Mouse (Mus musculus) liver, postnatal 0 days (tissue): Measurements from ENCODE around the gene Nmnat2. TPM values are rescaled to one million over a fixed set of nuclear protein-coding genes. Genes with fewer than 3 reads are reported as not detected.
"Not testable (repeated sequence)": the region's sequence is repeated elsewhere in the genome, so short reads cannot be mapped to it uniquely, and the experiment has no call there.

Experiments used
- ATAC-seq: fragments of 200-750 bp; cut with Nextera tagmentation; 2 replicates; pipeline ENCODE4 v1.8.0; 2017; ENCODE audit warnings: mild to moderate bottlenecking, moderate library complexity
- DNase-seq: peaks from one replicate; pipeline ENCODE4 v3.0.0-alpha.2; 2016
- H3K27ac ChIP-seq: fragments of 300-500 bp; sonication (generic); 2 replicates; pipeline ENCODE4 v1.5.1; 2014; ENCODE audit warnings: antibody characterized with exemption, moderate library complexity, mild to moderate bottlenecking, low read depth
- H3K27me3 ChIP-seq: fragments of 300-500 bp; sonication (generic); 2 replicates; pipeline ENCODE4 v1.6.1; 2014; ENCODE audit warnings: low read length, control low read depth, mixed read lengths; ENCODE audit not compliant: insufficient read depth
- H3K36me3 ChIP-seq: fragments of 300-500 bp; sonication (generic); replicated peaks from 2 replicates; pipeline ENCODE4 v1.6.1; 2014; ENCODE audit warnings: mild to moderate bottlenecking, control low read depth, low read length, moderate library complexity, mixed read lengths; ENCODE audit not compliant: insufficient read depth
- H3K4me1 ChIP-seq: fragments of 300-500 bp; sonication (generic); 2 replicates; pipeline ENCODE4 v1.6.1; 2014; ENCODE audit warnings: antibody characterized with exemption, mild to moderate bottlenecking, control low read depth; ENCODE audit not compliant: insufficient read depth
- H3K4me2 ChIP-seq: fragments of 300-500 bp; sonication (generic); 2 replicates; pipeline ENCODE4 v1.6.1; 2014; ENCODE audit warnings: low read depth, mild to moderate bottlenecking, low read length, moderate library complexity, mixed read lengths
- H3K4me3 ChIP-seq: fragments of 300-500 bp; sonication (generic); 2 replicates; pipeline ENCODE4 v1.5.1; 2014; ENCODE audit warnings: low read depth, low read length
- H3K9ac ChIP-seq: fragments of 300-500 bp; sonication (generic); replicated peaks from 2 replicates; pipeline ENCODE4 v1.6.1; 2014; ENCODE audit warnings: mild to moderate bottlenecking, moderate library complexity
- H3K9me3 ChIP-seq: fragments of 300-500 bp; sonication (generic); 2 replicates; pipeline ENCODE4 v1.6.1; 2016; ENCODE audit warnings: mild to moderate bottlenecking, control low read depth, low read length, mixed read lengths
- CTCF ChIP-seq: sonication (generic); IDR thresholded peaks from 2 replicates; pipeline ENCODE4 v1.5.1; 2016; ENCODE audit warnings: antibody characterized with exemption, low read depth
- EP300 ChIP-seq: IDR thresholded peaks from 2 replicates; pipeline ENCODE4 v1.6.1; 2016; ENCODE audit warnings: antibody characterized with exemption, low read depth, mild to moderate bottlenecking
- WGBS: fragments of 180-500 bp; shearing (Covaris S2); extraction: QIAGEN DNeasy Blood & Tissue Kit; methylation state at CpG from one replicate; pipeline ENCODE4 v1.1.7; 2014; ENCODE audit not compliant: insufficient replicate concordance; 5-methylcytosine and 5-hydroxymethylcytosine counted together
- polyA plus RNA-seq: library from polyadenylated mRNA; unstranded; fragments of >200 nt; fragmentation: Nextera tagmentation; extraction: Ambion mirVana; gene quantifications from 2 replicates; pipeline ENCODE4 v1.2.1, GENCODE M21; 2015

Gene Nmnat2
- polyA plus RNA-seq, 1 experiment from 2014 or later: 0.09 TPM

GRCm38 (mm10) chr1:153075955-153076354 lies 121.2 kb downstream of the Nmnat2 start:
- DNase-seq: no peak
- Histone ChIP-seq H3K9me3 (no peaks in the 10 kb centered on the region), H3K4me1 (no peaks in the 10 kb centered on the region), H3K36me3 (no peaks in the 10 kb centered on the region), H3K4me3 (no peak overlapping the region), H3K4me2 (no peak overlapping the region), H3K9ac (no peak overlapping the region), H3K27ac (no peak overlapping the region), H3K27me3 (peaks cover 19% of the 10 kb centered on the region)
- ATAC-seq: no peak
- WGBS: 58% methylated on average over 6 of the region's 6 CpGs
- TF ChIP-seq CTCF (no peak), EP300 (no peak)

GRCm38 (mm10) chr1:153083233-153083632 lies 128.4 kb downstream of the Nmnat2 start:
- not testable (repeated sequence) for H3K9me3 ChIP-seq, H3K4me2 ChIP-seq, DNase-seq, ATAC-seq, H3K36me3 ChIP-seq, H3K9ac ChIP-seq, H3K4me3 ChIP-seq, H3K27ac ChIP-seq, H3K27me3 ChIP-seq, H3K4me1 ChIP-seq
- WGBS: 83% methylated on average over 7 of the region's 14 CpGs

GRCm38 (mm10) chr1:153084191-153084590 lies 129.4 kb downstream of the Nmnat2 start:
- no peak for TF ChIP-seq CTCF
- TF ChIP-seq EP300: no peak
- 60% methylated on average over 6 of the region's 6 CpGs for WGBS
- no peaks in the 10 kb centered on the region for H3K4me1 ChIP-seq

GRCm38 (mm10) chr1:153085198-153085597 lies 130.4 kb downstream of the Nmnat2 start:
- DNase-seq (no peak), ATAC-seq (no peak)
- Histone ChIP-seq H3K27ac (no peak overlapping the region), H3K4me2 (no peak overlapping the region), H3K9ac (no peak overlapping the region), H3K36me3 (no peaks in the 10 kb centered on the region), H3K9me3 (no peaks in the 10 kb centered on the region), H3K4me1 (no peaks in the 10 kb centered on the region), H3K4me3 (no peak overlapping the region), H3K27me3 (no peaks in the 10 kb centered on the region)
- 48% methylated on average over 5 of the region's 5 CpGs for WGBS
- TF ChIP-seq EP300: no peak

More at GRCm38 (mm10) chr1:153084191-153084590, 129.4 kb downstream of the Nmnat2 start:
- Histone ChIP-seq H3K27me3 (no peaks in the 10 kb centered on the region), H3K9ac (no peak overlapping the region), H3K36me3 (no peaks in the 10 kb centered on the region), H3K4me2 (no peak overlapping the region), H3K9me3 (no peaks in the 10 kb centered on the region), H3K27ac (no peak overlapping the region), H3K4me3 (no peak overlapping the region)
- ATAC-seq (no peak), DNase-seq (no peak)

- 60% methylated on average over 5 of the region's 5 CpGs for WGBS
- no peaks in the 10 kb centered on the region for H3K4me1 ChIP-seq
- H3K9ac ChIP-seq: no peak overlapping the region
- DNase-seq (no peak), ATAC-seq (no peak)
- H3K27me3 ChIP-seq: 0 out of 2 replicates have a peak, but pooled peaks cover 2% of the 10 kb centered on the region
- no peak overlapping the region for H3K4me2 ChIP-seq
- H3K9me3 ChIP-seq: no peaks in the 10 kb centered on the region
- H3K27ac ChIP-seq: no peak overlapping the region
- no peaks in the 10 kb centered on the region for H3K36me3 ChIP-seq
- no peak overlapping the region for H3K4me3 ChIP-seq
- TF ChIP-seq CTCF: no peak
- TF ChIP-seq EP300: no peak
Observed at GRCm38 (mm10) chr1:153087771-153088170, 133.0 kb downstream of the Nmnat2 start.

- 0 out of 2 replicates have a peak, but pooled peaks cover 2% of the 10 kb centered on the region for H3K27me3 ChIP-seq
- no peak for ATAC-seq
- no peaks in the 10 kb centered on the region for H3K9me3 ChIP-seq
- TF ChIP-seq EP300: no peak
- no peak for TF ChIP-seq CTCF
- H3K4me3 ChIP-seq: no peak overlapping the region
- H3K4me1 ChIP-seq: no peaks in the 10 kb centered on the region
- WGBS: 63% methylated on average over 2 of the region's 2 CpGs
- H3K4me2 ChIP-seq: no peak overlapping the region
- no peaks in the 10 kb centered on the region for H3K36me3 ChIP-seq
- DNase-seq: no peak
- no peak overlapping the region for H3K9ac ChIP-seq
- H3K27ac ChIP-seq: no peak overlapping the region
Observed at GRCm38 (mm10) chr1:153090081-153090480, 135.3 kb downstream of the Nmnat2 start.

- Histone ChIP-seq H3K4me3 (no peak overlapping the region), H3K9ac (no peak overlapping the region), H3K9me3 (no peaks in the 10 kb centered on the region), H3K27ac (no peak overlapping the region), H3K4me1 (no peaks in the 10 kb centered on the region), H3K4me2 (no peak overlapping the region), H3K36me3 (no peaks in the 10 kb centered on the region), H3K27me3 (0 out of 2 replicates have a peak, but pooled peaks cover 2% of the 10 kb centered on the region)
- WGBS: 68% methylated on average over 4 of the region's 4 CpGs
- DNase-seq: no peak
- no peak for ATAC-seq
- TF ChIP-seq EP300: no peak
- no peak for TF ChIP-seq CTCF
Observed at GRCm38 (mm10) chr1:153090807-153091206, 136.0 kb downstream of the Nmnat2 start.
